Mouse (Mus musculus) gastrocnemius, adult 8-10 months (tissue): ENCODE measurements around the gene 1700001J03Rik. TPM values are rescaled to one million over a fixed set of nuclear protein-coding genes. Genes with fewer than 3 reads are reported as not detected.
A peak's percentile ranks its signal among the peaks of the same experiment; 100 is the strongest.
"Not testable (repeated sequence)": the region's sequence is repeated elsewhere in the genome, so short reads cannot be mapped to it uniquely, and the experiment has no call there.

Experiments
- DNase-seq, 2 experiments: peaks; one replicate each; pipeline ENCODE4 v3.0.0; 2022; ENCODE audit warnings: low spot score in 2 of 2
- total RNA-seq, 4 experiments: library from RNA; stranded (reverse); gene quantifications; 2 replicates each; pipeline ENCODE4 v1.2.4; 2022

The 1700001J03Rik gene
- total RNA-seq, 4 experiments from 2014 or later, result 0.54 to 1.6 (median 1.0) TPM

DNA sequence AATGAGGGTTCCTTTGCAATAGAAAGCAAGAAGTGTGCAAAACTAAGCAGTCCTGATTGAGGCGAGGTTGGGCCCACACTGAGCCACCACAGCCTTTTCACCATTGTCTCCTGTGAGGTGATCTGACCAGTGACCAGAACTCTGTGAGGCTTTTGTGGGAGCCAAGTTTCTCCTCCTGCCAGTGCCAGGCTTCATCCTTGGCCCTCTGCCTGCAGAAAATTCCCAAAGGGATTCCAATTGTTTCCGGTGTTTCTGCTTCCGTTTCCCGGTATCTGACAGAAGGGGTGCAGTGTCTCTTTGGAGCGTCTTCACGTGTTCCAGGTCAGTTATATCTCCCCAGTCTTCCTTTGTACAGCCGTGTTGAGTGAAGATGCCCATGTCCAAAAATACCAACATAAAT lies 3.6 kb upstream of the 1700001J03Rik start:
- no peak for DNase-seq

GRCm38 (mm10) chr5:146188144-146188543 lies 3.0 kb upstream of the 1700001J03Rik start:
- no peak for DNase-seq

DNA sequence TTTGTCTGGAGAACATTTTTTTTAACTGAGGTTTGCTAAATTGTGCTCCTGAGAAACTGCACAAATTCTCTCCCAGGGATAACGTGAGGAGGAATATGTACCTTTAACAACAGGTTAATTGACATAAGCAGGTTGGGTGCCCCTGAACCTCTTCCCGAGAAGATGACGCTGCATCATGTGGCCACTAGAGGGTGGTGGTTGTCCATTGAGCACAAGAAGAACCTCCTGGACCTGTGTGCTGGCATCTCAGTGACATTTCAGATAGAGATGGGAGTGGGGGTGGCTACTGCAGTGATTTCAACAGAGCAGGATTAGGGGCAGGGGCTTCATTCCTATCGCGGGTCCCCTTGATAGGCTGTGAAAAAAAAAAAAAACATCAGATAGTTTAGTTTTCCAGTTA lies 2.3 kb upstream of the 1700001J03Rik start:
- peak; percentile 15 to 24 for DNase-seq

GRCm38 (mm10) chr5:146172744-146173143 lies 12.4 kb downstream of the 1700001J03Rik start:
- not testable (repeated sequence) for DNase-seq

- not testable (repeated sequence) for DNase-seq
These were observed 14.5 kb downstream of the 1700001J03Rik start, which contains the start of gene Gm6309 for GRCm38 (mm10) chr5:146170621-146171020. Gm6309 (minus strand) TSS chr5:146170721.

GRCm38 (mm10) chr5:146160439-146160838 lies 24.7 kb downstream of the 1700001J03Rik start, which contains the start of gene Gm5565:
Gm5565 (minus strand) TSS chr5:146160539.
- not testable (repeated sequence) for DNase-seq

DNA sequence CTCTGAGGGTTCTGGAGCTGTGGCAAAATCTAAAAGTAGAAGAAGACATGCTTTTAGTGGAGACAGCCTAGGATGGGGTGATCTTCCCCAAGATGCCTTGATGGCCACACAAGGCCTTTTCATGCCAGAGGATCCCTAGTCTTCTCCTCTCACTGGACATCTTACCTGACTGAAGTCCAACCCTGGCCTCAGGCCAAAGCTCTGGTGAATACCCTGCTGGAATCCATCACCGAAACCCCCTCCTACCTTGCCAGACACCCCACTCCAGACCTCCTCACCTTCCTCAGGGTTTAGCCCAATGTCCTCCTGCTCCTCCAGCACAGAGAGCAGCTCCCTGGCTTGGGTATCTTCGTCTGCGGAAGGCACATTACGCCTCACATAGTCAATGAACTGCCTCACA lies 26.8 kb downstream of the 1700001J03Rik start:
- not testable (repeated sequence) for DNase-seq

DNA sequence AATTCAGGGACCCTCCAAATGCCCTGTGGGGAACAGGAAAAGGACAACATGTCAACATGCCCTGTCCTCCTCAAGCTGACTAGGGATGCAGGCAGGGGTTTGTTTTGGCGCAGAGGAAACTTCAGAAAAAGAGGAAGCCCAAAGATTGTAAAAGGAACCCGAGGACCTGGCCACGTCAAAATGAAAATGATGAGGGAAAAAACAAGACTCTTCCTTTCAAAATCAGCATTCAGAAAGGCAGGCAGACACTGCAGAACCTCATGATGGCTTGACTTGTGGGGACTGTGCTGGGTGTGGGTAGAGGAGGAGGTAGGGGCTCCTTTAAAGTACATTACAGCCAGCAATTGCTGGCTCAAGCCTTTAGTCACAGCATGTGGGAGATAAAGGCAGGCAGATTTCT lies 34.6 kb downstream of the 1700001J03Rik start:
- DNase-seq, result no peak

DNA sequence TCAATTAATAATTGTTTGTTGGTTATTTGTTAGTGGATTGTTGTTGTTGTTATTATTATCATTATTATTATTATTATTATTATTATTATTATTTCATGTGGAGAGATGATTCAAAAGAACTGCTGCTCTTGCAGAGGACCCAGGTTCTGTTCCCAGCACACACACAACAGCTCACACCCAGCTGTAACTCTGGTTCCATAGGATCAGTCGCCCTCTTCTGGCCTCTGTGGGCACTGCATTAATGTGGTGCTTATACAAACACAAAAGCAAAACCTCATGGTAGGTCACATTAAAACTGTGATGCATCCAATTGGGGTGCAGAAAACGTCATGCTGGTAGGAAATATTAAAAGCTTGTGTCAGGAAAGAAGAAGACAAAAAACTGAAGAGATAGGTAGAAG lies 37.2 kb downstream of the 1700001J03Rik start:
- DNase-seq, result no peak

Other genes starting within 250 kb of the 1700001J03Rik start
- under 1 TPM in 1 of 4 experiments, not detected in 3; 0.56 TPM for gene Cyp3a25, start 175.7 kb downstream of the 1700001J03Rik start, total RNA-seq
- not detected for gene Cyp3a59, start 106.0 kb downstream of the 1700001J03Rik start, total RNA-seq
- not detected for gene Gm5565, start 24.8 kb downstream of the 1700001J03Rik start, total RNA-seq
- not detected for gene Gm6309, start 14.6 kb downstream of the 1700001J03Rik start, total RNA-seq
- gene Rnf6, start 36.3 kb upstream of the 1700001J03Rik start, total RNA-seq, result 10 to 100 TPM; 40.3 to 46.6 (median 42.4) TPM
- gene Cdk8, start 45.9 kb upstream of the 1700001J03Rik start, total RNA-seq, result 10 to 100 TPM; 13.6 to 18.5 (median 16.0) TPM
- under 1 TPM; 0.46 to 0.74 (median 0.59) TPM for gene Wasf3, start 199.7 kb upstream of the 1700001J03Rik start, total RNA-seq